Mouse (Mus musculus) Patski (cell line): Measurements from ENCODE around the gene Rpl23. TPM values are rescaled to one million over a fixed set of nuclear protein-coding genes. Genes with fewer than 3 reads are reported as not detected.

Experiments
- ATAC-seq: fragments of 100-300 bp; one replicate; pipeline ENCODE4 v1.8.0; 2021
- CTCF ChIA-PET: fragments of 350-600 bp; sonication (Branson Sonifier 250); formaldehyde crosslinking; loops from one replicate; lab custom pipeline; 2022; ENCODE audit warnings: inconsistent platforms; lab: Charles Lee
- POLR2A ChIA-PET: fragments of 350-600 bp; sonication (Branson Sonifier 250); formaldehyde crosslinking; loops from one replicate; lab custom pipeline; 2022; ENCODE audit warnings: antibody characterized with exemption, inconsistent platforms; lab: Charles Lee
- DNase-seq: peaks from one replicate; pipeline ENCODE4 v3.0.0-alpha.2; 2011; ENCODE audit warnings: low read depth, low spot score
- H3K27me3 ChIP-seq: fragments of 371-371 bp; one replicate; pipeline ENCODE4 v1.5.1; 2021
- CTCF ChIP-seq: fragments of 100-300 bp; IDR thresholded peaks from one replicate; pipeline ENCODE4 v1.5.1; 2021
- in situ Hi-C: fragments of 300-500 bp; cut with MboI; formaldehyde crosslinking; loops from 3 replicates; pipeline ENCODE4 v1.11.1; 2018; ENCODE audit warnings: low pct_unique_long_range_greater_than_20kb, mixed read lengths
- polyA plus RNA-seq: library from polyadenylated mRNA; unstranded; gene quantifications from one replicate; pipeline ENCODE4 v1.2.3, GENCODE M21; 2021

The Rpl23 gene
- polyA plus RNA-seq, 1 experiment from 2014 or later = 568 TPM

- no peak for ATAC-seq
- in situ Hi-C loops = no loop called here
- H3K27me3 ChIP-seq = no peaks in the 10 kb centered on the region
- TF ChIP-seq CTCF = no peak
- no peak for DNase-seq
- ChIA-PET CTCF (interaction anchor here (1.4 kb wide), 1 partner anchor 12 kb away, joined by 3 read pairs; no protein-coding TSS in a partner anchor), POLR2A (interaction anchor here (1.0 to 15.1 kb wide), 4 partner anchors 9 to 20 kb away, joined by 3 to 133 read pairs (median 6); partner anchors contain the start of gene Lasp1)
These were observed 26.5 kb upstream of the Rpl23 start for GRCm38 (mm10) chr11:97808621-97809234.

DNA sequence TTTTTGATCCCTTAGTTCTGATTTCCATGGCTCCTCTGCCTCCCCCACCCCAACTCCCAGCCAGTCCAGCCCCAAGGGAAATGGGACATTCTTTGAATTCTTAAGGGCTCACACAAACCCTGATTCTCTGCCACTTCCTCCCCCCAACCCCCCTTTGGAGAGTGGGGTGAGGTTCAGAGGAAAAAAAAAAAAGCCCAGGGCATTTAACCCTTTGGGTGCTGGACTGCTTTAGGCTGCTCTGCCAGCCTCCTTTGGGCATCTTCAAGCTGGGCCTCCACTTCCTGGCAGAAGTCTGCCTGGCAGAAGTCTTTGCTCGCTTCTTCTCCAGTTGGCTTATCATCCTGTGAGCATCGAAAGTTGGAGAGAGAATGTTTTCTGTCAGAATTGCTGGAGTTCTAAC, 25.9 kb upstream of the Rpl23 start:
- ATAC-seq = no peak
- in situ Hi-C loops = no loop called here

DNA sequence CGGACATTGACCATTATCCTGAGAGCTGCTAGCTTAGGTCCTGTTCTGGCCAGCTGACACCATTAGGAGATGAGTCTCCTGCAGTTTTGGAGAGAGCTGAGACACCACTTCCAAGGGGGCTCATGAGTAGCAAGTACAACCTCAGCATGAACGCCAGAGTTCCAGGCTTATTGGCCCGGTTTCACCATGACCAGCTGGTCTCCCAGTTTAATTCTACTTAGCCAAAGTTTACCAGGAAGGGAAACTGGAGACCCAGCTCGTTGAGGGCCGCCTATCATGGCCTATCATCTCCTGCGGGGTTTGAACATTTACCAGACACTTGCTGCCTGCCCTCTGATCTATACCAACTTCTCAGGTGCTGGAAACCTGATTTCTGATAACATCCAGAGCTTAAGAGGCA, 25.4 kb upstream of the Rpl23 start:
- no peaks in the 10 kb centered on the region for H3K27me3 ChIP-seq
- TF ChIP-seq CTCF = no peak
- in situ Hi-C loops = no loop called here
- ChIA-PET POLR2A (interaction anchor here (0.7 to 15.1 kb wide), 7 partner anchors 8 to 1511 kb away, joined by 3 to 133 read pairs (median 4); partner anchors contain the start of gene Lasp1), CTCF (interaction anchor here (1.4 kb wide), 1 partner anchor 11 kb away, joined by 3 read pairs; no protein-coding TSS in a partner anchor)
- DNase-seq (no peak), ATAC-seq (no peak)

More for the DNA sequence above, 25.9 kb upstream of the Rpl23 start:
- TF ChIP-seq CTCF = no peak
- H3K27me3 ChIP-seq = no peaks in the 10 kb centered on the region
- CTCF ChIA-PET = interaction anchor here (1.4 kb wide), 1 partner anchor 11 kb away, joined by 3 read pairs; no protein-coding TSS in a partner anchor
- POLR2A ChIA-PET = interaction anchor here (0.7 to 15.1 kb wide), 7 partner anchors 8 to 1511 kb away, joined by 3 to 133 read pairs (median 4); partner anchors contain the start of gene Lasp1
- no peak for DNase-seq

- ChIA-PET POLR2A (interaction anchor here (0.9 to 1.1 kb wide), 2 partner anchors 11 to 150 kb away, joined by 3 read pairs; no protein-coding TSS in a partner anchor), CTCF (interaction anchor here (0.9 kb wide), 1 partner anchor 10 kb away, joined by 3 read pairs; no protein-coding TSS in a partner anchor)
- no peak for DNase-seq
- H3K27me3 ChIP-seq = no peaks in the 10 kb centered on the region
- no peak for TF ChIP-seq CTCF
- in situ Hi-C loops = no loop called here
- no peak for ATAC-seq
These were observed 24.4 kb upstream of the Rpl23 start for GRCm38 (mm10) chr11:97806613-97806964.

- in situ Hi-C loops = no loop called here
- ATAC-seq = no peak
- no peak for TF ChIP-seq CTCF
These were observed 23.7 kb upstream of the Rpl23 start for GRCm38 (mm10) chr11:97805662-97806612.

DNA sequence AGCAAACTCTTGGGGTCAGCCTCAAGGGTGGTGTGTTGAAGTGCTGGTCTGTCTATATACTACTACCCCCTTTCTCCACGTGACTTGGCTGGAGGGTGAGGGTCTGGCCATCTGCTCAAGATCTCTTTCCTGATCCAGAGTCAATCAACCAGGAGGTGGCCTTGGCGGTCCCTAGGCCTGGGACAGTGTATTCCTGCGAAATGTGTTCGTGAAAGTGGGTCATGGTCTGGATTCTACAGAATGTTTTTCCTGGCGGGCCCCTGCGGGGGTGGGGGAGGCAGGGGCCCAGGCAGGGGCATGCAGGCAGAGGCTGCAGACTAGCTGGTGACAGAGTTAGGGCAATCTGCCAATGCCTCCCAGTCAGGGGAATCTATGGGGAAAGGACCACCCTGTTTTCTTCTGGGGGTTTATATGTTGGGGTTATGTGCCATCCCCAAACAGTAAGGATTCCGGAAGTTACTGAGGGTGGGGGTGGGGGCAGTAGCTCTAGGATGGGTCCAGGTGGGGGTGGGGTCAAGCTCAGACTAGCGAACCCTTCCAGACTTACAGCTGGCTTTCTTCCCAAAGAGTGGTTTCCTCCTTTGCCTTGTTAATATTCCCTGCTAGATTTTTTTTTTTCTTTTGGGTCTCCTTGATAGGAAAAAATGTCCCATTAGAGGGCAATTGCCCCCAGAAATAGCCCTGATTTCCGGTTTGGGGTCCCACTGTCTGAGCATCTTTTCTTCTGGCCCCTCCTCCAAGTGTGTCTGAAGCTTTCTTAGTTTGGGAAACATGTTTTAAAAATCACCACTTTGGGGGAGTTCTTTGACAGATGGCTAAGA, 22.8 kb upstream of the Rpl23 start:
- POLR2A ChIA-PET = interaction anchor here (0.6 to 1.4 kb wide), 5 partner anchors 8 to 358 kb away, joined by 3 to 6 read pairs (median 4); no protein-coding TSS in a partner anchor
- ATAC-seq = no peak
- TF ChIP-seq CTCF = no peak
- no peak for DNase-seq
- no peaks in the 10 kb centered on the region for H3K27me3 ChIP-seq
- in situ Hi-C loops = no loop called here
- CTCF ChIA-PET = interaction anchor here (1.0 kb wide), 1 partner anchor 23 kb away, joined by 3 read pairs; no protein-coding TSS in a partner anchor

More at GRCm38 (mm10) chr11:97805662-97806612, 23.7 kb upstream of the Rpl23 start:
- H3K27me3 ChIP-seq = no peaks in the 10 kb centered on the region
- POLR2A ChIA-PET = interaction anchor here (0.6 to 1.4 kb wide), 5 partner anchors 8 to 359 kb away, joined by 3 to 6 read pairs (median 4); no protein-coding TSS in a partner anchor
- CTCF ChIA-PET = interaction anchor here (1.0 kb wide), 1 partner anchor 22 kb away, joined by 3 read pairs; no protein-coding TSS in a partner anchor
- no peak for DNase-seq

GRCm38 (mm10) chr11:97803847-97804246, 21.6 kb upstream of the Rpl23 start:
- ChIA-PET POLR2A (interaction anchor here (0.8 kb wide), 1 partner anchor 10 kb away, joined by 4 read pairs; no protein-coding TSS in a partner anchor), CTCF (no interaction called here)
- TF ChIP-seq CTCF = no peak
- no peak for ATAC-seq
- H3K27me3 ChIP-seq = no peaks in the 10 kb centered on the region
- DNase-seq = no peak
- in situ Hi-C loops = no loop called here

DNA sequence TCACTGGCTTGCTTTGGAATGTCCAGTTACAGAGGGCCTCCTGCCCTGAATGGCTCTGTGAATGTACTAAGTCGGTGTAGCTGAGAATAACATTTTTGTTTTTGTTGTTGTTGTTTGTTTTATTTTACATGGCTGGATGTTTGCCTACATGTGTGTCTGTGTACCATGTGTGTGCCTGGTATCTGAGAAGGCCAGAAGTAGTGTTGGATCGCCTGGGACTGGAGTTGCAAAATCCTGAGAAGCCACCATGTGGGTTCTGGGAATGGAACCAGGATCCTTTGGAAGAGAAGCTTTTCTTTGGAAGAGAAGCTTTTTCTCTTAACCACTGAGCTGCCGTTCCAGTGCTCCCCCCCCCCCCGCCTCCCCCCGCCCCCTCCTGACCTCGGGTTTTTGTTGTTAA, 20.3 kb upstream of the Rpl23 start:
- in situ Hi-C loops = no loop called here
- ChIA-PET CTCF (interaction anchor here (4.3 kb wide), 1 partner anchor 11 kb away, joined by 32 read pairs; no protein-coding TSS in a partner anchor), POLR2A (interaction anchor here (1.2 to 6.7 kb wide), 2 partner anchors 12 to 29 kb away, joined by 3 to 133 read pairs; no protein-coding TSS in a partner anchor)
- DNase-seq (no peak), ATAC-seq (no peak)
- TF ChIP-seq CTCF = no peak
- no peaks in the 10 kb centered on the region for H3K27me3 ChIP-seq

DNA sequence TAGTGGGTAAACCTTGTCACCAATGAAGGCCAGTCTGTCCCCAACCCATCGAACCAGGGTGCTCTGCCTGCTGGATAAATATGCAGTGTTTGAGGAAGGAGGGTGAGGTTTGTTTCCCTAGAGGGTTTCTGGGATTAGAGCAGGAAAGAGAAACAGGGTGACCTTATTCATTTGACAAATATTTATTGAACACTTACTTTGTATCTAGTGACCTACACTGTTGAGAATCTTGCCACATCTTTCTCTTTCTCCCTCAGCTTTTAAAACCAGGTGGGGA, 19.9 kb upstream of the Rpl23 start:
- POLR2A ChIA-PET = interaction anchor here (0.9 to 6.7 kb wide), 3 partner anchors 12 to 38 kb away, joined by 3 to 133 read pairs (median 3); partner anchors contain the start of gene B230217C12Rik
- CTCF ChIA-PET = interaction anchor here (1.6 to 4.3 kb wide), 2 partner anchors 11 to 82 kb away, joined by 5 to 32 read pairs; partner anchors contain the start of gene Fbxo47
- H3K27me3 ChIP-seq = no peaks in the 10 kb centered on the region
- DNase-seq (no peak), ATAC-seq (no peak)
- no peak for TF ChIP-seq CTCF
- in situ Hi-C loops = no loop called here
